Mouse (Mus musculus) liver, adult 2 months (tissue): ENCODE data around the gene Myadm. TPM values are rescaled to one million over a fixed set of nuclear protein-coding genes. Genes with fewer than 3 reads are reported as not detected.
A peak's percentile ranks its signal among the peaks of the same experiment; 100 is the strongest.

ENCODE experiments used
- DNase-seq: peaks from one replicate; pipeline ENCODE4 v3.0.0-alpha.2; 2011; ENCODE audit warnings: low read depth, low spot score; ENCODE audit errors: extremely low read depth
- H3K27ac ChIP-seq: fragments of 200-500 bp; replicated peaks from 2 replicates; pipeline ENCODE4 v1.5.1; 2012; ENCODE audit warnings: low read depth, mild to moderate bottlenecking, control low read depth, inconsistent platforms, low read length; ENCODE audit not compliant: insufficient read depth
- H3K27me3 ChIP-seq: fragments of 200-500 bp; 2 replicates; pipeline ENCODE4 v1.6.1; 2012; ENCODE audit warnings: mild to moderate bottlenecking, moderate library complexity, low read length, inconsistent platforms; ENCODE audit not compliant: control insufficient read depth, insufficient read depth
- H3K36me3 ChIP-seq: fragments of 200-500 bp; 2 replicates; pipeline ENCODE4 v1.6.1; 2012; ENCODE audit warnings: low read length, inconsistent platforms; ENCODE audit not compliant: control insufficient read depth, insufficient read depth
- H3K4me1 ChIP-seq: fragments of 200-500 bp; 2 replicates; pipeline ENCODE4 v1.6.1; 2011; ENCODE audit warnings: low read length; ENCODE audit not compliant: control insufficient read depth, insufficient read depth
- H3K4me3 ChIP-seq: fragments of 200-500 bp; 2 replicates; pipeline ENCODE4 v1.5.1; 2011; ENCODE audit warnings: low read depth, mild to moderate bottlenecking, control low read depth, low read length, moderate library complexity; ENCODE audit not compliant: insufficient read depth
- H3K79me2 ChIP-seq: fragments of 200-500 bp; 2 replicates; pipeline ENCODE4 v1.6.1; 2012; ENCODE audit warnings: inconsistent platforms, mild to moderate bottlenecking, low read length, moderate library complexity; ENCODE audit not compliant: control insufficient read depth, insufficient read depth
- H3K9ac ChIP-seq: fragments of 200-500 bp; 2 replicates; pipeline ENCODE4 v1.6.1; 2012; ENCODE audit warnings: low read depth, mild to moderate bottlenecking, control low read depth, inconsistent platforms, low read length
- CTCF ChIP-seq: fragments of 200-500 bp; IDR thresholded peaks from 2 replicates; pipeline ENCODE4 v1.5.1; 2011; ENCODE audit warnings: low read depth, low read length, control low read depth
- POLR2A ChIP-seq: fragments of 200-500 bp; IDR thresholded peaks from 2 replicates; pipeline ENCODE4 v1.6.1; 2011; ENCODE audit warnings: low read length, control low read depth; ENCODE audit not compliant: insufficient read depth; ENCODE audit errors: extremely low read depth
- WGBS: fragments of 180-500 bp; shearing (Covaris S2); methylation state at CpG from one replicate; pipeline ENCODE4 v1.1.7; 2018; 5-methylcytosine and 5-hydroxymethylcytosine counted together
- polyA plus RNA-seq: library from polyadenylated mRNA; depleted of rRNA; stranded (reverse); fragments of >200 nt; gene quantifications from 2 replicates; pipeline ENCODE4 v1.2.3, GENCODE M21; 2012
- total RNA-seq: library from RNA; depleted of rRNA; stranded (reverse); fragments of >200 nt; gene quantifications from 2 replicates; pipeline ENCODE4 v1.2.3, GENCODE M21; 2014

Gene Myadm
- total and polyA plus RNA-seq, 2 experiments: 6.6 to 63.0 TPM

GRCm38 (mm10) chr7:3303276-3303781, 14.4 kb downstream of the Myadm start:
- peak overlapping the region; percentile 13; the same call in 1 of the 2 replicates for H3K4me3 ChIP-seq
- H3K36me3 ChIP-seq: 0 out of 2 replicates have a peak, but pooled peaks cover 2% of the 10 kb centered on the region
- TF ChIP-seq POLR2A (no peak), CTCF (no peak)
- no peak overlapping the region for H3K27ac ChIP-seq
- peaks cover 14% of the 10 kb centered on the region for H3K4me1 ChIP-seq
- DNase-seq: no peak
- H3K9ac ChIP-seq: no peak overlapping the region
- WGBS: 2% methylated on average over 29 of the region's 29 CpGs
- H3K27me3 ChIP-seq: peaks cover 10% of the 10 kb centered on the region
- H3K79me2 ChIP-seq: no peaks in the 10 kb centered on the region

GRCm38 (mm10) chr7:3303789-3304188, 14.9 kb downstream of the Myadm start:
- Histone ChIP-seq H3K27me3 (peaks cover 10% of the 10 kb centered on the region), H3K36me3 (0 out of 2 replicates have a peak, but pooled peaks cover under 1% of the 10 kb centered on the region), H3K9ac (no peak overlapping the region), H3K4me3 (peak overlapping the region; percentile 13; the same call in 1 of the 2 replicates), H3K4me1 (peaks cover 14% of the 10 kb centered on the region), H3K27ac (no peak overlapping the region), H3K79me2 (no peaks in the 10 kb centered on the region)
- DNase-seq: no peak
- TF ChIP-seq POLR2A: no peak
- no peak for TF ChIP-seq CTCF
- WGBS: 17% methylated on average over 12 of the region's 12 CpGs

GRCm38 (mm10) chr7:3304298-3304697, 15.4 kb downstream of the Myadm start:
- no peaks in the 10 kb centered on the region for H3K79me2 ChIP-seq
- TF ChIP-seq CTCF: no peak
- no peak for TF ChIP-seq POLR2A
- no peak overlapping the region for H3K9ac ChIP-seq
- no peak overlapping the region for H3K4me3 ChIP-seq
- H3K4me1 ChIP-seq: peaks cover 14% of the 10 kb centered on the region
- no peak overlapping the region for H3K27ac ChIP-seq
- no peaks in the 10 kb centered on the region for H3K36me3 ChIP-seq
- no peak for DNase-seq
- peaks cover 10% of the 10 kb centered on the region for H3K27me3 ChIP-seq
- 21% methylated on average over 10 of the region's 10 CpGs for WGBS

DNA sequence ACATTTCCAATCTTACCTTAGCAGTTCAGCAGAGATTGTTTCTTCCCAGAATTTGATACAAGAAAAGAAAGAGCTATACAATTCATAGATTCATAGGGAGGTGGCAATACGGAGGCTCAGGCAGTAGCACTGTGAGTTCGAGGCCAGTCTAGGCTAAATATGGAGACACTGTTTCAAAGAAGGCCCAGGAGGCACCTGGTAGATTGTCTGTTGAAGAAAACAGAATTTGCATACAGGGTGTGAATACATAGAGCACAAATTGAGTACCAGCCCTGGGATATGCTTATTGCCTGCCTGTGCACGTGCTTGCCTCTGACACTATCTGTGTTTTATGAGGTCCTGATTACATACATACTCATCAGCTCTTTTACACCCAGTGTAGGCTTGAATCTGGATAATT, 17.5 kb downstream of the Myadm start:
- Histone ChIP-seq H3K27me3 (peaks cover 10% of the 10 kb centered on the region), H3K4me1 (peaks cover 14% of the 10 kb centered on the region), H3K9ac (no peak overlapping the region), H3K27ac (no peak overlapping the region), H3K36me3 (no peaks in the 10 kb centered on the region), H3K79me2 (no peaks in the 10 kb centered on the region), H3K4me3 (no peak overlapping the region)
- TF ChIP-seq POLR2A: no peak
- TF ChIP-seq CTCF: no peak
- 77% methylated on average over 3 of the region's 3 CpGs for WGBS
- DNase-seq: no peak

- H3K27me3 ChIP-seq: peaks cover 7% of the 10 kb centered on the region
- no peak overlapping the region for H3K9ac ChIP-seq
- H3K36me3 ChIP-seq: no peaks in the 10 kb centered on the region
- no peak overlapping the region for H3K27ac ChIP-seq
- peaks cover under 1% of the 10 kb centered on the region for H3K4me1 ChIP-seq
- 72% methylated on average over 4 of the region's 4 CpGs for WGBS
- H3K4me3 ChIP-seq: no peak overlapping the region
- TF ChIP-seq POLR2A (no peak), CTCF (no peak)
- no peak for DNase-seq
- no peaks in the 10 kb centered on the region for H3K79me2 ChIP-seq
Observed at GRCm38 (mm10) chr7:3308646-3309045, 19.8 kb downstream of the Myadm start.

DNA sequence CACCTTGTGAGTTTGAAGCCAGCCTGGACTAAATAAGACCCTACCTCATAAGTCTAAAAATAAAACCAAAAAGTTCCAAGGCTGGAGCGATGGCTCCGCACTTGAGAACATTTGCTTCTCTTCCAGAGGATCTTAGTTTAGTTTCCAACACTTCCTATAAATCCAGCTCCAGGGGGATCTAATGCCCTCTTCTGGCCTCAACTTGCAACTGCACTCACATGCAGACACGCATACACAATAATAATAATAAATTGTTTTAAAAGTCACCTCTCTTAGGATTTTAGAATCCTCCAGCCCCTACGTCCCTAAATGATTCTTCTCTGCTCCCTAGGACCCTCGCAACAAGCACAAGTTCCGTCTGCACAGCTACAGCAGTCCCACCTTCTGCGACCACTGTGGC, 21.4 kb downstream of the Myadm start:
- TF ChIP-seq POLR2A (no peak), CTCF (no peak)
- no peaks in the 10 kb centered on the region for H3K79me2 ChIP-seq
- H3K27me3 ChIP-seq: no peaks in the 10 kb centered on the region
- H3K4me3 ChIP-seq: no peak overlapping the region
- DNase-seq: no peak
- WGBS: 95% methylated on average over 7 of the region's 7 CpGs
- no peak overlapping the region for H3K27ac ChIP-seq
- H3K36me3 ChIP-seq: no peaks in the 10 kb centered on the region
- H3K9ac ChIP-seq: no peak overlapping the region
- no peaks in the 10 kb centered on the region for H3K4me1 ChIP-seq
